Mouse (Mus musculus) liver (tissue): ENCODE data around the gene Ptprf.

Source experiments
- DNase-seq: peaks from one replicate; pipeline ENCODE4 v3.0.0-alpha.2; 2020; ENCODE audit warnings: mixed read lengths

Ptprf gene

GRCm38 (mm10) chr4:118205906-118206305 is 85.3 kb downstream of the Ptprf start:
- DNase-seq = no peak

DNA sequence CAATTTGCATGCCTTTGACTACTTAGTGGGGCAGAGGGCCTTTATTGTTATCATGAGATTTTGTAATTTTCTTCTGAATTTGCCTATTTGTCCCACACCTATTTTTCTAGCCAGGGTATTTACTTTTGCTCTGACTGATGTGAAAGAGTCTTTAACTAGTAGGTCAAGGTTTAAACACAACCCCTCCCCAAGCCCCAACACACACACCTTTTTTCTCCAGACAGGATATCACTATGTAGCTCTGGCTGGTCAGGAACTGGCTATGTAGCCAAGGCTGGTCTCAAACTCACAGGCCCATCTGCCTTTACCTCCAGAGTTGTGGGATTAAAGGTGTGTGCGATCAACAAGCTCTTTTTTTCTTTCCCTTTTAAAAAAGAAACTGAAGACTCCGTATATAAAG is 92.1 kb downstream of the Ptprf start:
- DNase-seq = no peak

- no peak for DNase-seq
These were observed 92.6 kb downstream of the Ptprf start for GRCm38 (mm10) chr4:118198606-118199005.

DNA sequence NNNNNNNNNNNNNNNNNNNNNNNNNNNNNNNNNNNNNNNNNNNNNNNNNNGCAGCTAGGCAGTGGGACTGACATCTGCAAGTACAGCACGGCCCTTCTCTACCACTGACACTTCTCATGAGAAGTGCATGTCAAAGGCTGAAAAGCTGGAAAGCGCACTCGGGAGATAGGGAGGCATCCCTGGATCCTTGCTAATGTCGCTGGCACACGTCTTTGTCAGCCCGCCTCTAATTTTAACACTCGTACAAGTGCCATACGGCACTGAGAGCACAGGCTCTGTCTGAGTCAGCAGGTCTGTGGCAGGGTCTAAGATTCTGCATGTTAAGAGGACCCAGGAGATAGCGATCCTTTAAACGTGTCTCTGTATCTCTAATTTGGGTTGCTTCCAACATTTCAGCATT is 95.0 kb downstream of the Ptprf start:
- DNase-seq = no peak

DNA sequence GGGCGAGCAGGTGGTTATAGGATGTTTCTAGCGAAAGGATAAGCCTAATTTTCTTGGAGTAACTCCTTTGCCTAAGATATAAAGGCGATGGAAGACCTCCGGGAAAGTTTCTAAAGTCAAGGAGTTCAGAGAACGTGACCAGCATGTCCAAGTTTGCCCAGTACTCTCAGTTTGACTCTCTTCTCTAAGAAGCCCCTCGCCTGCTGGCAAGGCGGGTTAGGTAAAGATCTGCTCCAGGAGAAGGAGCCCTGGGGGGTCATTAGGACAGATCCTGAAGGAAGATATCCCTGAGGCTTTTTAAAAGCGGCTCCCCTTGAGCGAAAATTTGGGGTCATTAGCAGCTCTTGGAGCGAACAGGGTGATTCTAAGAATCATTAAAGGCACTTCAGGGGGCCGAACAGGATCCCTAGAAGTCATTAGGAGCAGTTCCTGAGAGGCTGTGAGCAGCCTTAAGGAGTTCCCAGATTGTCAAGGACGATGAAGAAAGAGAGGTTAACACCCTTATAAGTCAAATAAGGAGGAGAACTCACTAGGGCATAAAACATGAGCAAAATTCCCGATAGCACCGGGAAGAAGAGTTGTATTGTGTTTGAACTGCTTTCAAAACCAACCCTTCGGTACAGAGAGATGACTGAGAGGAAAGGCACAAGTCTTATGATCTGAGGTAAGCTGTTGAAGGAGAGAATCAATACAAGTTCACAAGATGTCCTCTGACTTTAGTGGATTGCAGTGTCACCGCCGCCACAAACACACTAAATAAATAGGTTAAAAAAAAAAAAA is 110.7 kb downstream of the Ptprf start:
- DNase-seq = no peak

GRCm38 (mm10) chr4:118179467-118180300 is 111.5 kb downstream of the Ptprf start, which contains the start of gene Kdm4a:
TSS of gene Kdm4a (minus strand) at chr4:118180043.
- peak; percentile 95 for DNase-seq

DNA sequence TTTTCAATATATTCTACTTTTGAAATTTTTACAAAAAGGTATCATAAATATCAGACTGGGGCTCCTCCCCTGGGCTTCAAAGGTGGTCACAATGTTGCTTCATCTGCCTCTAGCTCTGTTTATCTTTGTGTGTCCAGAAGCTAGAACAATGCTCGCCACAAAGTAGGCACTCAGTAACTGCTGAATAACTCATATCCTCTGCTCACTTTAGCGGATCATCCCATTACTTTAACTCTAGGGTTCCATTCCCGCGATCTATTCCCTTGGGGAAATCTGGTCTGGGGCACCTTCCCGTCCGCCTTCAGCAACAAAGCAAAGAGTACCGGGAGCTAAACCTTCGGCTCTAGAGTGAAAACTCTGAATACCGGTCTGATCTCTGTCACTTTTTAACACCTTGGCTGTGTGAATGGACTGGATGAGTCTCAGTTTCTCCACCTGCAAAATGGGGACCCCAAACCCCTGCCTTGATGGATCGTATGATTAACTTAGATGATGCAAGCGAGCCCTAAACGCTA is 112.2 kb downstream of the Ptprf start:
- DNase-seq = peak; percentile 7

DNA sequence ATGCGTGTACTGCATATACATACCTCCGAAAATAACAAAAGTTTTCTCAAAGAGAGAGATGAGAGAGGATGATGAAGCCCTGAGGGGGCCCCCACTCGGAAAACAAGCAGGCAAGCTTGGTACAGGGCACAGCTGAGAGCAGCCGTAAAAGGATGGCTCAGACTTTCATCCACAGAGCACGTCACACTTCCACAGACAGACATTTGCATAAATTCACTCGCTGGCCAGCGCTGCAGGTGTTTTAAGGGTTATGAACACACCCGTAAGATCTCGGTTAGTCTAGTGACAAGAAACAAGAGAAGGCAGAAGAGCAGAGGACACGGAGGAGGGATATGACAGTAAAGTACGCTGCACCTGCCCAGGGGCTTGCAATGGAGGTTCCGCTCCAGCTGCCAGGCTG is 118.7 kb downstream of the Ptprf start:
- DNase-seq = no peak

- peak; percentile 37 for DNase-seq
These were observed 120.2 kb downstream of the Ptprf start for GRCm38 (mm10) chr4:118171006-118171405.

GRCm38 (mm10) chr4:118162123-118162522 is 129.1 kb downstream of the Ptprf start:
- no peak for DNase-seq
